Mouse (Mus musculus) brain, embryonic 14.5 days (tissue): ENCODE measurements around the gene Tpt1.

Source experiments
- CTCF ChIP-seq: fragments of 200-500 bp; IDR thresholded peaks from 2 replicates; pipeline ENCODE4 v1.5.1; 2012; ENCODE audit warnings: inconsistent platforms, mild to moderate bottlenecking, moderate library complexity, borderline replicate concordance; ENCODE audit not compliant: insufficient read depth, insufficient read length; ENCODE audit errors: extremely low read depth
- POLR2A ChIP-seq: fragments of 200-500 bp; IDR thresholded peaks from 2 replicates; pipeline ENCODE4 v1.6.1; 2012; ENCODE audit warnings: mild to moderate bottlenecking, inconsistent platforms, borderline replicate concordance; ENCODE audit not compliant: poor library complexity, insufficient read depth, insufficient read length, severe bottlenecking; ENCODE audit errors: extremely low read depth

- no peak for TF ChIP-seq CTCF
- no peak for TF ChIP-seq POLR2A
Measured at GRCm38 (mm10) chr14:75871111-75871510, 26.2 kb downstream of the Tpt1 start.
